Mouse (Mus musculus): ENCODE data around the gene Cbx5. TPM values are rescaled to one million over a fixed set of nuclear protein-coding genes. Genes with fewer than 3 reads are reported as not detected.

The Cbx5 gene
- total and polyA plus RNA-seq, 3 experiments, result 94.9 to 171 (median 128) TPM

GRCm38 (mm10) chr15:103224161-103224560 lies 15.5 kb downstream of the Cbx5 start:
- Histone ChIP-seq H3K9me3 (replicated peaks; ENCODE audit: low read length) (no peaks in the 10 kb centered on the region), H3K4me3 (replicated peaks in 1 of 3; ENCODE audit: low read depth in 2 of 3, low read length in 2 of 3, poor library complexity in 1 of 3) (no peak overlapping the region), H3K4me2 (ENCODE audit: insufficient read depth, low read depth, poor library complexity, severe bottlenecking) (no peak overlapping the region), H3K79me2 (replicated peaks; ENCODE audit: control insufficient read depth, extremely low read depth, insufficient read depth, poor library complexity, severe bottlenecking) (peaks cover 88% of the 10 kb centered on the region), H3K9ac (ENCODE audit: insufficient read depth, low read depth) (no peak overlapping the region), H3K27me3 (replicated peaks) (no peaks in the 10 kb centered on the region), H3K4me1 (ENCODE audit: control insufficient read depth in 1 of 2, insufficient read depth in 2 of 2) (peaks cover 6 to 28% of the 10 kb centered on the region in 2 experiments; a peak in 3 of 4 replicates), H3K27ac (ENCODE audit: insufficient read depth, low read depth) (no peak overlapping the region), H3K36me3 (replicated peaks in 1 of 2; ENCODE audit: control insufficient read depth in 1 of 2, insufficient read depth in 1 of 2, low read length in 1 of 2) (peaks cover 4 to 50% of the 10 kb centered on the region in 2 experiments)
- in situ Hi-C loops (cut with MboI; ENCODE audit: low pct_ligation_motif_present, low pct_unique_long_range_greater_than_20kb, low sequenced_read_pairs) (no loop called here), dilution Hi-C loops (cut with MboI; ENCODE audit: extremely low pct_ligation_motif_present, extremely low pct_unique_long_range_greater_than_20kb, low sequenced_read_pairs) (no loop called here)
- DNase-seq (ENCODE audit: extremely low read depth), result no peak
- TF ChIP-seq PAX5 (IDR thresholded peaks at IDR 0.05; ENCODE audit: low read length) (no peak), ZNF384 (IDR thresholded peaks at IDR 0.05; ENCODE audit: low read depth, low read length) (no peak), CTCF (conservative IDR thresholded peaks at IDR 0.05 in 1 of 2, IDR thresholded peaks at IDR 0.05 in 1 of 2; ENCODE audit: low read depth in 2 of 2, low read length in 2 of 2) (peak in 1 of 2 experiments; percentile 21; a peak in 1 of 4 replicates)

GRCm38 (mm10) chr15:103221386-103221785 lies 18.2 kb downstream of the Cbx5 start:
- TF ChIP-seq CTCF (conservative IDR thresholded peaks at IDR 0.05 in 1 of 2, IDR thresholded peaks at IDR 0.05 in 1 of 2; ENCODE audit: low read depth in 2 of 2, low read length in 2 of 2) (no peak), USF2 (conservative IDR thresholded peaks at IDR 0.05; ENCODE audit: low read depth, low read length) (no peak), GABPA (IDR thresholded peaks at IDR 0.05; ENCODE audit: insufficient replicate concordance, low read depth, low read length) (no peak), MAX (IDR thresholded peaks at IDR 0.05; ENCODE audit: low read length) (no peak), KAT2A (IDR thresholded peaks at IDR 0.05; ENCODE audit: insufficient replicate concordance, low read length) (no peak), JUND (conservative IDR thresholded peaks at IDR 0.05; ENCODE audit: low read depth, low read length) (no peak), JUN (IDR thresholded peaks at IDR 0.05; ENCODE audit: insufficient read depth, low read depth, low read length) (no peak), EP300 (IDR thresholded peaks at IDR 0.05; ENCODE audit: low read length) (no peak), UBTF (IDR thresholded peaks at IDR 0.05; ENCODE audit: low read depth, low read length) (no peak), PAX5 (IDR thresholded peaks at IDR 0.05; ENCODE audit: low read length) (no peak), POLR2A (IDR thresholded peaks at IDR 0.05; ENCODE audit: low read depth, low read length) (no peak), BHLHE40 (IDR thresholded peaks at IDR 0.05; ENCODE audit: low read depth, low read length) (no peak), IRF4 (IDR thresholded peaks at IDR 0.05; ENCODE audit: low read depth, low read length) (no peak), NELFE (IDR thresholded peaks at IDR 0.05; ENCODE audit: low read depth, low read length) (no peak), NRF1 (IDR thresholded peaks at IDR 0.05; ENCODE audit: low read depth, low read length) (no peak), MAFK (IDR thresholded peaks at IDR 0.05; ENCODE audit: insufficient replicate concordance, low read length) (no peak), ZC3H11A (IDR thresholded peaks at IDR 0.05; ENCODE audit: low read depth, low read length) (no peak), TCF12 (IDR thresholded peaks at IDR 0.05; ENCODE audit: low read depth, low read length) (no peak)
- H3K36me3 ChIP-seq (replicated peaks in 1 of 2; ENCODE audit: control insufficient read depth in 1 of 2, insufficient read depth in 1 of 2, low read length in 1 of 2), result peaks cover 4 to 46% of the 10 kb centered on the region in 2 experiments
- no peak overlapping the region for H3K4me3 ChIP-seq (replicated peaks in 1 of 3; ENCODE audit: low read depth in 2 of 3, low read length in 2 of 3, poor library complexity in 1 of 3)
- H3K9ac ChIP-seq (ENCODE audit: insufficient read depth, low read depth), result no peak overlapping the region
- no peak for DNase-seq (ENCODE audit: extremely low read depth)
- in situ Hi-C loops (cut with MboI; ENCODE audit: low pct_ligation_motif_present, low pct_unique_long_range_greater_than_20kb, low sequenced_read_pairs) (no loop called here), dilution Hi-C loops (cut with MboI; ENCODE audit: extremely low pct_ligation_motif_present, extremely low pct_unique_long_range_greater_than_20kb, low sequenced_read_pairs) (no loop called here)
- H3K79me2 ChIP-seq (replicated peaks; ENCODE audit: control insufficient read depth, extremely low read depth, insufficient read depth, poor library complexity, severe bottlenecking), result peaks cover 86% of the 10 kb centered on the region
- H3K27ac ChIP-seq (ENCODE audit: insufficient read depth, low read depth), result no peak overlapping the region
- H3K9me3 ChIP-seq (replicated peaks; ENCODE audit: low read length), result no peaks in the 10 kb centered on the region
- H3K4me2 ChIP-seq (ENCODE audit: insufficient read depth, low read depth, poor library complexity, severe bottlenecking), result no peak overlapping the region
- H3K27me3 ChIP-seq (replicated peaks), result no peaks in the 10 kb centered on the region
- peaks cover 0 to 31% of the 10 kb centered on the region in 2 experiments; a peak in 2 of 4 replicates for H3K4me1 ChIP-seq (ENCODE audit: control insufficient read depth in 1 of 2, insufficient read depth in 2 of 2)

All from CH12.LX (cell line).